Mouse (Mus musculus) embryonic facial prominence, embryonic 12.5 days (tissue): ENCODE data around the gene Anapc16. TPM values are rescaled to one million over a fixed set of nuclear protein-coding genes. Genes with fewer than 3 reads are reported as not detected.

Experiments used
- ATAC-seq: fragments of 200-750 bp; cut with Nextera tagmentation; 2 replicates; pipeline ENCODE4 v1.8.0; 2017; ENCODE audit not compliant: insufficient number of reproducible peaks, insufficient read depth, low FRiP score, low TSS enrichment
- H3K27ac ChIP-seq: fragments of 300-500 bp; sonication (generic); 2 replicates; pipeline ENCODE4 v1.5.1; 2016; ENCODE audit warnings: mild to moderate bottlenecking
- H3K27me3 ChIP-seq: fragments of 300-500 bp; sonication (generic); 2 replicates; pipeline ENCODE4 v1.6.1; 2016; ENCODE audit warnings: mild to moderate bottlenecking, moderate library complexity
- H3K36me3 ChIP-seq: fragments of 300-500 bp; sonication (generic); 2 replicates; pipeline ENCODE4 v1.6.1; 2016; ENCODE audit warnings: mild to moderate bottlenecking
- H3K4me1 ChIP-seq: fragments of 300-500 bp; sonication (generic); 2 replicates; pipeline ENCODE4 v1.6.1; 2016
- H3K4me2 ChIP-seq: fragments of 300-500 bp; sonication (generic); replicated peaks from 2 replicates; pipeline ENCODE4 v1.6.1; 2016; ENCODE audit warnings: mild to moderate bottlenecking, moderate library complexity
- H3K4me3 ChIP-seq: fragments of 300-500 bp; sonication (generic); 2 replicates; pipeline ENCODE4 v1.5.1; 2016; ENCODE audit warnings: mild to moderate bottlenecking
- H3K9ac ChIP-seq: fragments of 300-500 bp; sonication (generic); 2 replicates; pipeline ENCODE4 v1.6.1; 2016; ENCODE audit warnings: mild to moderate bottlenecking, moderate library complexity
- H3K9me3 ChIP-seq: fragments of 300-500 bp; sonication (generic); 2 replicates; pipeline ENCODE4 v1.6.1; 2016; ENCODE audit warnings: mild to moderate bottlenecking, moderate library complexity
- WGBS: fragments of 180-500 bp; shearing (Covaris S2); methylation state at CpG from one replicate; pipeline ENCODE4 v1.1.7; 2016; 5-methylcytosine and 5-hydroxymethylcytosine counted together
- polyA plus RNA-seq: library from polyadenylated mRNA; unstranded; fragments of >200 nt; fragmentation: Nextera tagmentation; extraction: Ambion mirVana; gene quantifications from 2 replicates; pipeline ENCODE4 v1.2.1, GENCODE M21; 2016

The Anapc16 gene
- polyA plus RNA-seq = 125 TPM in 2 replicates

GRCm38 (mm10) chr10:60002673-60003212, at the start of gene Anapc16, which contains the start of gene Ascc1:
TSS of gene Anapc16 (minus strand) at chr10:60003135.
TSS of gene Ascc1 (plus strand) at chr10:60002805.
- peak within 1 kb of the TSS; percentile 96 for H3K27ac ChIP-seq
- under 1% methylated on average over 50 of the region's 51 CpGs for WGBS
- peaks cover 13% of the 10 kb centered on the region for H3K4me1 ChIP-seq
- H3K4me2 ChIP-seq = peak within 1 kb of the TSS; percentile 65
- ATAC-seq = peak; percentile 92
- H3K27me3 ChIP-seq = no peaks in the 10 kb centered on the region
- peak within 1 kb of the TSS; percentile 68 for H3K4me3 ChIP-seq
- H3K9me3 ChIP-seq = no peaks in the 10 kb centered on the region
- peak within 1 kb of the TSS; percentile 68 for H3K9ac ChIP-seq
- H3K36me3 ChIP-seq = peaks cover 3% of the 10 kb centered on the region; the same call in 1 of the 2 replicates

GRCm38 (mm10) chr10:60050581-60050980, 47.6 kb upstream of the Anapc16 start:
- 93% methylated on average over 10 of the region's 10 CpGs for WGBS
- H3K27me3 ChIP-seq = no peaks in the 10 kb centered on the region
- no peak for ATAC-seq
- H3K27ac ChIP-seq = no peak overlapping the region
- no peaks in the 10 kb centered on the region for H3K9me3 ChIP-seq
- no peak overlapping the region for H3K9ac ChIP-seq
- H3K4me1 ChIP-seq = no peaks in the 10 kb centered on the region
- H3K36me3 ChIP-seq = peaks cover 5% of the 10 kb centered on the region
- H3K4me3 ChIP-seq = no peak overlapping the region
- no peak overlapping the region for H3K4me2 ChIP-seq

DNA sequence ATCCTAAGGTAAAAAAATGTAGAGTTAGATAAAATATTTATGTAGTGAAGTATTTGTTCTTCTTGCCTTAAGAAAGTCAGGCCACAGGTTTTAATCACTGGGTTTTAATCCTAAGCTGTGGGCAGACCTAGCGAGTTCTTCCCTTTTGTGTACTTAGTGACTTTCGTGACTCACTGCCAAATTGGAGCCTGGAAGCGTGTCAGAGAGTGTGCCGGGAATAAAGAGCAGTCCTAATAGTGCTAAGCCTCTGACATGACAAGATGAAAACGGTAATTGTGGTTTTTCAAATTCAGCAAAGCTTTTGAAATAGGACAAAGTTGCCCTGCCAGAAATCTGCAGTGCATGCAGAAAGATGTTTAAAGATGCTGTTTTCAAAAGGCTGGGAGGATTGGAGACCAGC, 43.8 kb upstream of the Anapc16 start:
- H3K27me3 ChIP-seq = no peaks in the 10 kb centered on the region
- no peaks in the 10 kb centered on the region for H3K9me3 ChIP-seq
- 58% methylated on average over 5 of the region's 5 CpGs for WGBS
- no peak overlapping the region for H3K9ac ChIP-seq
- H3K27ac ChIP-seq = no peak overlapping the region
- peaks cover 11% of the 10 kb centered on the region for H3K36me3 ChIP-seq
- H3K4me1 ChIP-seq = no peaks in the 10 kb centered on the region
- H3K4me2 ChIP-seq = no peak overlapping the region
- no peak overlapping the region for H3K4me3 ChIP-seq
- ATAC-seq = no peak

DNA sequence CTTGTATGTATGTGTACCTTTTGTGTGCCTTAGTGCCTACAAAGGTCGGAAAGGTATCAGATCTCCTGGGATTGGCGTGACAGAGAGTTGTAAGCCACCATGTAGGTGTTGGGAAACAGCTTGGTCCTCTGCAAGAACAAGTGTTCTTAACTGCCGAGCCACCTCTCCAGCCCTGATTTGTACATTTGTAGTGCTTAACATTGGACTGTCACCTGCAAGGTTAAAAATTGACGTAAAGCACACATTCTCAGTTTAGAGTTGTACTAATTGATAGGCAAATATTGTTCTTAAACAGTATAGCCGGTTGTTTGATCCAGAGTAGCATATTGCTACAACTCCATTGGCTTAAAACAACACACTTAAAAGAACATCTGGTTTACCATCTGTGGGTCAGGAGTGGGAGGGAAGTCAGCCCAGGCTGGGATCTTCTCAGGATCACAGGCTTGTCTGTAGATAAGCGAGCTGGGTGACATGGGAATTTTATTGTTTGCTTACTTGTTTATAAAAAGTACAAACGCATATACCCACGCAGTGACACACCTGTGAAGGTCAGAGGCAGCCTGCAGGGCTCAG, 39.5 kb upstream of the Anapc16 start:
- no peaks in the 10 kb centered on the region for H3K4me1 ChIP-seq
- H3K27ac ChIP-seq = no peak overlapping the region
- H3K36me3 ChIP-seq = peaks cover 7% of the 10 kb centered on the region; the same call in 1 of the 2 replicates
- H3K4me3 ChIP-seq = no peak overlapping the region
- ATAC-seq = no peak
- no peaks in the 10 kb centered on the region for H3K27me3 ChIP-seq
- H3K9ac ChIP-seq = no peak overlapping the region
- no peaks in the 10 kb centered on the region for H3K9me3 ChIP-seq
- H3K4me2 ChIP-seq = no peak overlapping the region
- WGBS = 79% methylated on average over 8 of the region's 8 CpGs

DNA sequence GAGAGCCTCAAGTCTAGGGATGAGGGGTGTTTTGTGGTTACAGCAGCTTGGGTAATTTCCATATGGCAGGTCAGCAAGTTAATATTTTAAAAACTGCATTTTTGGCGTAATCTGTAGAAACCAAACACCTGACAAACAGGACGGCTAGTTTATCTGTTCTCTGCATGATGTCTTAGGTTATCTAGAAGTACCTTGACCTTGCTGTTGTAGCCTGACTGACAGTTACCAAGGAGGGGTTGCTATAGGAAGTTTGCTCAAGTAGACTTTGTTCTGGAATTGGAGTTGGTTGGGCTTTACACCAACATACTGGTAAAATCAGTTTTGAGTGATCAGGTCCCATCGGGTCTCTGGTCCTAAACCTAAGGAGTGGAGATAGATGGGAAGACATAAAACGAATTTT, 32.8 kb upstream of the Anapc16 start:
- Histone ChIP-seq H3K27ac (no peak overlapping the region), H3K4me2 (no peak overlapping the region), H3K4me3 (no peak overlapping the region), H3K27me3 (no peaks in the 10 kb centered on the region), H3K9me3 (no peaks in the 10 kb centered on the region), H3K4me1 (peaks cover 13% of the 10 kb centered on the region), H3K9ac (no peak overlapping the region), H3K36me3 (no peaks in the 10 kb centered on the region)
- 77% methylated on average over 4 of the region's 4 CpGs for WGBS
- no peak for ATAC-seq

DNA sequence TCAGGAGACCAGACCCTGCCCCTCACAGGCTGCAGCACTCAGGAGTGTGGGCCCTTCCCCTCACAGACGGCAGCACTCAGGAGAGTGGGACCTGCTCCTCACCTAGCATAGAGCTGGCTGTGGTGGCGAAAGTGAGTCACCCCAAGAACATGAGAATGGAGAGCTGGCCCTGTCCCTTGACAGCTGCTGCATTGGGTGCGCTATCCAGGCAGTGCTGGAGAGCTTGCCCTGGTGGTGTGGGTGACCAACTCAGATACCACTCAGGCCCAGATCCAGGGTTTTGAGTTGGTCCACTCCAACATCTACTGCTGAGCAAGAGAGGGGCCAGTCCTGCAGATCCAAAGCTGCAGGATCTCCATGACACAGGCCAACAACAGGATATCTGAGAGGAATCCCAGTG, 31.7 kb upstream of the Anapc16 start:
- H3K36me3 ChIP-seq = no peaks in the 10 kb centered on the region
- H3K4me1 ChIP-seq = peaks cover 13% of the 10 kb centered on the region
- 67% methylated on average over 3 of the region's 3 CpGs for WGBS
- no peak overlapping the region for H3K4me3 ChIP-seq
- no peak overlapping the region for H3K4me2 ChIP-seq
- no peak for ATAC-seq
- H3K27me3 ChIP-seq = no peaks in the 10 kb centered on the region
- no peak overlapping the region for H3K9ac ChIP-seq
- no peaks in the 10 kb centered on the region for H3K9me3 ChIP-seq
- no peak overlapping the region for H3K27ac ChIP-seq

- Histone ChIP-seq H3K27me3 (no peaks in the 10 kb centered on the region), H3K4me3 (no peak overlapping the region), H3K4me2 (no peak overlapping the region), H3K27ac (no peak overlapping the region), H3K9ac (no peak overlapping the region), H3K4me1 (peaks cover 20% of the 10 kb centered on the region), H3K36me3 (no peaks in the 10 kb centered on the region), H3K9me3 (no peaks in the 10 kb centered on the region)
- 35% methylated on average over 5 of the region's 5 CpGs for WGBS
- no peak for ATAC-seq
Measured at GRCm38 (mm10) chr10:60033064-60033463, 30.1 kb upstream of the Anapc16 start.

GRCm38 (mm10) chr10:60032622-60033021, 29.7 kb upstream of the Anapc16 start:
- Histone ChIP-seq H3K9me3 (no peaks in the 10 kb centered on the region), H3K9ac (no peak overlapping the region), H3K4me3 (no peak overlapping the region), H3K4me2 (no peak overlapping the region), H3K4me1 (peaks cover 20% of the 10 kb centered on the region), H3K27ac (no peak overlapping the region), H3K27me3 (no peaks in the 10 kb centered on the region), H3K36me3 (no peaks in the 10 kb centered on the region)
- 59% methylated on average over 2 of the region's 2 CpGs for WGBS
- ATAC-seq = no peak

DNA sequence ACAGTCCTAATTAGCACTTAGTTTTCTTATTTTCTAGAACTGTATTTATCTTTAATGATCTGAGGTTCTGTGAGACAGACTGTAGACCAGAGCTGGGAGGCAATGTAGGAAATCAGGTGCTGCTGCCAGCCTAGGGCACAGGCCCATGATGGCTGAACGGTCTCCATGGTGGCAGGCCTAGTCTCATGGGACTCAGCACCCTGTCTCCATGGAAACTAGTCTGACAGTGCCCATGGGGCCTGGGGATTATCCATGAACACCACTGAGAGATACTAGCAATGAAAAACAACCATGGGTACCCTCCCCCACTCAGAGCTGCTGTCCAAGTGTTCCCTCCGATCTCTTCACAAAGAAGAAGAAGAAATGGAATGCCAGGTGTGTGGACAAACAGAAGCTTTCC, 29.1 kb upstream of the Anapc16 start:
- Histone ChIP-seq H3K36me3 (no peaks in the 10 kb centered on the region), H3K9me3 (no peaks in the 10 kb centered on the region), H3K9ac (no peak overlapping the region), H3K27me3 (no peaks in the 10 kb centered on the region), H3K27ac (no peak overlapping the region), H3K4me2 (no peak overlapping the region), H3K4me3 (no peak overlapping the region), H3K4me1 (peaks cover 22% of the 10 kb centered on the region)
- ATAC-seq = no peak
- WGBS = 67% methylated on average over 2 of the region's 2 CpGs

DNA sequence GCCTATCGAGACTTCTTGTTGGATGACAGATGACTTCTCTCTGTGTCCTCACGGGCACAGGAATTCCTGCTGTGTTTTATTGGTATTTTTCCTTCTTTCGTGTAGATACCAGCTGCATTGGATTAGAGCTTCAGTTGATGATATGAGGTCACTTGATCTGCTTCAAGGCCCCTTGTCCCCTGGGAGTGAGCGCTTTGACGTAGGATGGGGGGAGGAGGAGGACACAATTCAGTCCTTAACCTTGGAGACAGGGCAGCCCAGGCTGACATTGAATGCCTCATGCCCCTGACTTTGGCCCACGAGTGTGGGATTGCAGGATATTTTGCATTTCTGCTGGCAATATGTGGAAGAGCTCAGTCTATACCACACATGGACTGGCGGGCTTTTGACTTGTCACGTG, 28.6 kb upstream of the Anapc16 start:
- Histone ChIP-seq H3K36me3 (no peaks in the 10 kb centered on the region), H3K9me3 (no peaks in the 10 kb centered on the region), H3K27me3 (no peaks in the 10 kb centered on the region), H3K27ac (no peak overlapping the region), H3K4me1 (peaks cover 26% of the 10 kb centered on the region), H3K4me3 (no peak overlapping the region), H3K4me2 (no peak overlapping the region), H3K9ac (no peak overlapping the region)
- 68% methylated on average over 8 of the region's 8 CpGs for WGBS
- no peak for ATAC-seq

DNA sequence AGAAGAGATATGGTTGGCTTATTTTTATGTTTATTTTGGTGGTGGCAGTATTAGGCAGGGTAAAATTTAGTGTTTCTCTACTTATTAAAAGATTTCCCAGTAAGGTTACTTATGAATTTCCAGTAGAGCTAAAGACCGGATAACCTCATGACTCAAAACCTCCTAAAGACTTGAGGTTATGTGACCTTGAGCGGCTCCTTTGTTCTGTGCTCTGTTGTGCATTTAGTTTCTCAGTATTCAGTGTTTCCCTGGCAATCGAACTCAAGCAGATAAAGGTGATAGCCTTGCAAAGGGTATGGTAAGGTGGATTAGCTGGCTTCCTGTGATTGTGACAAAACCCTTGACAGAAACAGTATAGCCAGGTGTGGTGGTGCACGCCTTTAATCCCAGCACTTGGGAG, 26.5 kb upstream of the Anapc16 start:
- H3K4me1 ChIP-seq = peaks cover 29% of the 10 kb centered on the region
- H3K27ac ChIP-seq = no peak overlapping the region
- H3K27me3 ChIP-seq = no peaks in the 10 kb centered on the region
- ATAC-seq = no peak
- no peak overlapping the region for H3K4me3 ChIP-seq
- H3K4me2 ChIP-seq = no peak overlapping the region
- H3K36me3 ChIP-seq = no peaks in the 10 kb centered on the region
- WGBS = 87% methylated on average over 4 of the region's 4 CpGs
- no peak overlapping the region for H3K9ac ChIP-seq
- H3K9me3 ChIP-seq = no peaks in the 10 kb centered on the region

GRCm38 (mm10) chr10:60028979-60029378, 26.0 kb upstream of the Anapc16 start:
- peaks cover 29% of the 10 kb centered on the region for H3K4me1 ChIP-seq
- H3K27ac ChIP-seq = 0 out of 2 replicates have a peak overlapping the region, but pooled peaks have one; percentile 3
- H3K36me3 ChIP-seq = no peaks in the 10 kb centered on the region
- no peaks in the 10 kb centered on the region for H3K27me3 ChIP-seq
- no peak overlapping the region for H3K4me2 ChIP-seq
- no peak for ATAC-seq
- 64% methylated on average over 7 of the region's 7 CpGs for WGBS
- H3K9me3 ChIP-seq = no peaks in the 10 kb centered on the region
- no peak overlapping the region for H3K9ac ChIP-seq
- H3K4me3 ChIP-seq = no peak overlapping the region
